Mouse (Mus musculus): Measurements from ENCODE around the gene Sik3. TPM values are rescaled to one million over a fixed set of nuclear protein-coding genes. Genes with fewer than 3 reads are reported as not detected.
"Not testable (repeated sequence)": the region's sequence is repeated elsewhere in the genome, so short reads cannot be mapped to it uniquely, and the experiment has no call there.

Sik3 gene
- polyA plus RNA-seq, 1 experiment from 2014 or later = 11.7 TPM

DNA sequence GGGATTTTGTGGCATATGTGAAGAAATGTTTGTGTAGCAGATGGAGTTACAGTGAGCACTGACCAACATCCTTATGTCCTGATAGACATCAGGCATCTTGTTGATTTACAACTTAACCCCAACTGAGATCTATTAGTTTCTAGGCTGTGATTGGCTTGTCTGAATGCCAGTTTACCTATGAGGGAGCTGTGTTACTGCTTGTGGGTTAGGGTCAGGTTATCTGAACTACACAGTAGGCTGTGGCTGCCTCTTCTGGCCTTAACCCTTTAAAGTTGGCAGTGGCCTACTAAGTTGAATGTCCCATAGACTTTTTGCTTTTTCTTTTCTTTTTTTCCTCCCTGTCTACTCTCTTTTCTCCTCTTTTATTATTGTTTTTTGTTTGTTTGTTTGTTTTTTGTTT is 98.7 kb downstream of the Sik3 start:
- no peaks in the 10 kb centered on the region for H3K27me3 ChIP-seq
- no peak overlapping the region; the same call in 1 of the 2 replicates for H3K4me2 ChIP-seq
- H3K9me3 ChIP-seq (replicated peaks) = no peaks in the 10 kb centered on the region
- H3K27ac ChIP-seq = peak overlapping the region; percentile 60
- no peak for ATAC-seq (replicated peaks; ENCODE audit: insufficient number of reproducible peaks, insufficient read depth, low FRiP score, low read depth)
- no peak overlapping the region for H3K9ac ChIP-seq
- peaks cover 45% of the 10 kb centered on the region for H3K4me1 ChIP-seq (replicated peaks)
- no peak overlapping the region for H3K4me3 ChIP-seq
- no peaks in the 10 kb centered on the region for H3K36me3 ChIP-seq

DNA sequence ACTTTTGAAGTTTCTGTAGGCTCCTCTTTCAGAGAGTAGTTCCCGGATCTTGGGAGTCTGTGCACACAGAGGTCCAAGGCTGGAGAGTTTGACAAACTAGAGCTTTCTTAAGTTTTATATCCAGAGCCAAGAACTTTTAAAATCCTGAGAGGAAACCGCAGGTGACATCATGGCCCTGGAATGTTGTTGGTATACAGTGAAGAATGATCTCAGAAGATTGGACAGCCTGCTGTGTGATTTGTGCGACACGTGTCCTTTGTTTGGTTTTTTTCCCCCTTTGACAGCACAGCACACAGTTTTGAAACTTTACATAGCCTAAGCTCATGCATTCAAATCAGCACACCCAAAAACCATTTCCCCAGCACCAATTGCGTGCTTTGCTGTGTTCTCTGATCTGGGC is 99.6 kb downstream of the Sik3 start:
- ATAC-seq (replicated peaks; ENCODE audit: insufficient number of reproducible peaks, insufficient read depth, low FRiP score, low read depth) = peak; percentile 66
- 26% methylated on average over 5 of the region's 5 CpGs for WGBS

DNA sequence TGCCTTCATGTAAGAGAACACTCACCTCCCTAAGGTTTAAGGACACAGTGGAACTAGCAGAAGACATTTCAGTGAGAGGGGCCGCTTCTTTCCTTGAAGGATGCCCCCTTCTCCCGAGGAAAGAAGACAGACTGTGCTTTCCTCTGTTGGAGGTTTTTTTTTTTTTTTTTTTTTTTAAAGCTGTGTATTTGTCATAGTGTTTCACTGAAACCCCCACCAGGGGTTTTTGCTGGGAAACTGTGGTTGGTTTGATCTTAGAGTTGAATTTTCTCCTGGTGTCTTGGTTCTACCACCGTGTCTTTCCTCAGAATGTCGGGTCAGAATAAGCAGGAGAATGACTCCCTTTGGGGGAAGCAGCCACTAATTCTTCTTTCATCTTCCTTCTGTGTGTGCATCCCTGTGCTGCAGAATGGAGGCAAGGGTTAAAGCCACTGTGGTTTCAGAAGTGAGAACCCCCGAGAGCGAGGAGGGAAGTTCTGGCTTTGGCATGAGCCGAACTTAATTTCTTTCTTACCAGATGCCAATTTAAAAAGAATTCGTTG is 106.3 kb downstream of the Sik3 start:
- no peaks in the 10 kb centered on the region for H3K27me3 ChIP-seq
- no peaks in the 10 kb centered on the region for H3K36me3 ChIP-seq
- H3K4me2 ChIP-seq = no peak overlapping the region
- peaks cover 41% of the 10 kb centered on the region for H3K4me1 ChIP-seq (replicated peaks)
- H3K4me3 ChIP-seq = no peak overlapping the region
- 86% methylated on average over 8 of the region's 8 CpGs for WGBS
- H3K9ac ChIP-seq = no peak overlapping the region
- H3K9me3 ChIP-seq (replicated peaks) = no peaks in the 10 kb centered on the region
- peak overlapping the region; percentile 78; the same call in 1 of the 2 replicates for H3K27ac ChIP-seq
- ATAC-seq (replicated peaks; ENCODE audit: insufficient number of reproducible peaks, insufficient read depth, low FRiP score, low read depth) = no peak

More for the DNA sequence above, 99.6 kb downstream of the Sik3 start:
- Histone ChIP-seq H3K9ac (no peak overlapping the region), H3K4me2 (0 out of 2 replicates have a peak overlapping the region, but pooled peaks have one; percentile 11), H3K4me3 (no peak overlapping the region), H3K36me3 (no peaks in the 10 kb centered on the region), H3K27ac (peak overlapping the region; percentile 63), H3K9me3 (replicated peaks) (no peaks in the 10 kb centered on the region), H3K27me3 (no peaks in the 10 kb centered on the region), H3K4me1 (replicated peaks) (peaks cover 45% of the 10 kb centered on the region)

DNA sequence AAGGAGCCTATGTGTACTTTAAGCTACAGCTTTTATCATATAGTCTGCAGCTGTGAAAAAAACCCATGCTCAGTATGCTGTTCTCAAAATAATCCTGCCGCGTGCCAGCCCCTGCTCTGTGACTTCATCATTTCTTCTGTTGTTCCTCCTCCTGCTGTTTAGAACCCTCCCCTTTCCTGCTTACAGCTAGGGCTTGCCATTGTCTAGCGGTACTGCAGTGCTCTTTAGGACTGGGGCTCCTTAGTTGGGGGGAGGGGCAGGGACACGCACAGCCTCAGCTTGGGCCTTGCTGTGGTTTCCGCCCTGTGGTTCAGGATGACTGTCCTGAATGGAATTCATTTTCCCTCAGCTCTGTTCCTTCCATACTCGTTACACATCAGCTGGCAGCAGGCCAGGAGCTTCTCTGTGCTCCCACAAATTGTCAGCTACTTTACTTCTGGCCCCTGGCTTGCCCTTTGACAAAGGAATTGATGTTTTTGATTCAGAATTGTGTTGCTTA is 107.4 kb downstream of the Sik3 start:
- Histone ChIP-seq H3K4me1 (replicated peaks) (peaks cover 39% of the 10 kb centered on the region), H3K4me3 (no peak overlapping the region), H3K27me3 (no peaks in the 10 kb centered on the region), H3K9me3 (replicated peaks) (no peaks in the 10 kb centered on the region), H3K9ac (no peak overlapping the region), H3K27ac (peak overlapping the region; percentile 78), H3K4me2 (0 out of 2 replicates have a peak overlapping the region, but pooled peaks have one; percentile 19), H3K36me3 (no peaks in the 10 kb centered on the region)
- peak; percentile 93 for ATAC-seq (replicated peaks; ENCODE audit: insufficient number of reproducible peaks, insufficient read depth, low FRiP score, low read depth)
- WGBS = 4% methylated on average over 6 of the region's 6 CpGs

DNA sequence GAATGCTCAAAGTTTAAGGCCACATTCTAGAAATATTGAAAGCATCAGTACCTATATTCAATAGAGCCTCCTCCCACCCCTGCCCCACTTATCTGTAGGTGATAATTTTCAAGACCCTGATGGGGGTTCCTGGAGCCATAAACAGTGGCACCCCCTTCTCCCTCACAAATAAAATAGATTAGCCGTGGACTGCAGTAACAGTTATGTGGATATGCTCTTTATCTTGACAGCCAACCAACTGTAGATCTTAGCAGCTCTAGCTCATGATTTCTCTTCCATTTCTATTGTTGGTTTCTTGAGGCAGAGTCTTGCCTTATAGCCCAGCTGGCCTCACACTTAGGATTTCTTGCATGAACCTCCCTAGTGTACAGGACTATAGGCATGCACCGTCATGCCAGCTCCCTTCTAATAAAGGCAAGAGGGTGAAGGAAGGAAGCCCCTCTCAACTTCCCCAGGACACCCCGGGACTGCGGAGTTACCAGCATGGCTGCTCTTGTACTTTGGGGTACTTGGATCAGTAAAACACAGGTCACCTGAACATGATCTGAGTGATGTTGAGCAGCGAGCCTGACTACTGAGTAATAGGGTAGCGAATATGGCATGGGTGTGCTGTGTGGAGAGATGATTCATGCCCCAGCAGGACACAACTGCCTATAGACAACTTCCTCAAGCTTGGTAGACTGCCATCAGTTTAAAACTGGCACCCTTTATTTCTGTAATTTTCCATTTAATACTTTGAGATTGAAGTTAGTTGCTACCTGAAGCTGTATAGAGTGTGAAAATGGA is 108.0 kb downstream of the Sik3 start:
- 75% methylated on average over 6 of the region's 6 CpGs for WGBS
- Histone ChIP-seq H3K27ac (peak overlapping the region; percentile 78), H3K4me3 (no peak overlapping the region), H3K9ac (no peak overlapping the region), H3K4me1 (replicated peaks) (peaks cover 33% of the 10 kb centered on the region), H3K36me3 (no peaks in the 10 kb centered on the region), H3K9me3 (replicated peaks) (no peaks in the 10 kb centered on the region), H3K27me3 (no peaks in the 10 kb centered on the region), H3K4me2 (0 out of 2 replicates have a peak overlapping the region, but pooled peaks have one; percentile 19)
- ATAC-seq (replicated peaks; ENCODE audit: insufficient number of reproducible peaks, insufficient read depth, low FRiP score, low read depth) = no peak

DNA sequence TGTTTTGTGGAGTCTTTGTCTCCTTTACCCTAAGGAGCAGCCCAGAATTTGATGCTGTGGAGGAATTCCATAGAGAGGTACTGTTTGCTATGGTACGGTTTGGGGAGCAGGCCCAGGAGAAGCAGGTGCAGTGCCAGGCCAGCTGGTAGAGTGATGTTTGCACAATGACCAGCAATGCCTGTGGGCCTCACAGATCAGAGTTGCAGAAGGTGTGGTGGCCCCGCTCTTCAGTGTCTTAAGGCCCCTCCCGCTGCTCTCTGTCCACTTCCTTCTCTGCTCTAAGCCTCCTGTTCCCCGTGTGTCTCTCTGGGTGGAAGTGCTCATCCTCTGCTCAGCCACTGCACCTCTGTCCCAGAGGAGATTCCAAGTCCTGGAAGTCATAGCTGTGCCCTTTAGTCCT is 108.9 kb downstream of the Sik3 start:
- no peak overlapping the region for H3K4me3 ChIP-seq
- no peaks in the 10 kb centered on the region for H3K36me3 ChIP-seq
- no peak overlapping the region for H3K27ac ChIP-seq
- H3K27me3 ChIP-seq = no peaks in the 10 kb centered on the region
- H3K9ac ChIP-seq = no peak overlapping the region
- 79% methylated on average over 4 of the region's 4 CpGs for WGBS
- no peak overlapping the region for H3K4me2 ChIP-seq
- peaks cover 26% of the 10 kb centered on the region for H3K4me1 ChIP-seq (replicated peaks)
- ATAC-seq (replicated peaks; ENCODE audit: insufficient number of reproducible peaks, insufficient read depth, low FRiP score, low read depth) = no peak
- H3K9me3 ChIP-seq (replicated peaks) = no peaks in the 10 kb centered on the region

DNA sequence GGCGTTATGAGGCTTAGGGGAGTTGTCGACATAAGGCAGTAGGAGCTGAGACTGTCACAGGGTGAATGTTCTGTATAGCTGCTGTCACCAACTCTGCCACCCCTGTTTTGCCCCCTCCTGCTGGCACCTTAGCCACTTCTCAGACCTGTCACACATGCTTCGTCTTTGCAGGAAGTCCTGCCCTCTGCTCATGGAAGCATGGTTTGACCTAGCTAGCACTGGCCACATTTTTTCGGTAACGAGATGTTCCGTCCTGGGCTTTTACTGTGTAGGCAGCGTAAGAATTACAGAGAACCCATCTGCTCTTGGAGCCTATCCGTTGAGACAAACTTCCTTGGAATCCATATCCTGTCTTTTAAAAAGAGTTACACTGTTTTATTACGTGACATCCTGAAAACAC is 110.1 kb downstream of the Sik3 start:
- Histone ChIP-seq H3K27ac (peak overlapping the region; percentile 62), H3K9me3 (replicated peaks) (no peaks in the 10 kb centered on the region), H3K36me3 (no peaks in the 10 kb centered on the region), H3K4me3 (no peak overlapping the region), H3K27me3 (no peaks in the 10 kb centered on the region), H3K9ac (no peak overlapping the region), H3K4me1 (replicated peaks) (peaks cover 26% of the 10 kb centered on the region), H3K4me2 (no peak overlapping the region)
- no peak for ATAC-seq (replicated peaks; ENCODE audit: insufficient number of reproducible peaks, insufficient read depth, low FRiP score, low read depth)
- 70% methylated on average over 9 of the region's 9 CpGs for WGBS

DNA sequence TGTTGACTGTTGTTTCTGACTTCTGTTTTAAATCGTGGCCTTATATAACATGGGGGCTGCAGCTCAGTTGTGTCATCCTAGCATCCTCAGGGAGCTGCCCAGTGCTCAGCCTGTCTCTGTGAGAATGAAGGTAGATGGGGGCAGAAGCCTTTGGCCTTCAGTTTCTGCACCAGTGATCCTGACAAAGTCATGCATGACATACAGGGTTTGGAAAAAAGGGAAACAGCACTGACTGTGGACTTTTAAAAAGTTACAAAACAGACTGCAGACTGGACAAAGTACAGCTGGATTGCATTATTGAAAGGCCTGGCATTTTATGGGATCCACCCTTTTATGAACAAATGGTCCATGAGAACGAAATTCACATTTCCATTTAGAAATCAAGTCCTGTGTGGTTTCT is 113.7 kb downstream of the Sik3 start:
- 87% methylated on average over 2 of the region's 2 CpGs for WGBS

DNA sequence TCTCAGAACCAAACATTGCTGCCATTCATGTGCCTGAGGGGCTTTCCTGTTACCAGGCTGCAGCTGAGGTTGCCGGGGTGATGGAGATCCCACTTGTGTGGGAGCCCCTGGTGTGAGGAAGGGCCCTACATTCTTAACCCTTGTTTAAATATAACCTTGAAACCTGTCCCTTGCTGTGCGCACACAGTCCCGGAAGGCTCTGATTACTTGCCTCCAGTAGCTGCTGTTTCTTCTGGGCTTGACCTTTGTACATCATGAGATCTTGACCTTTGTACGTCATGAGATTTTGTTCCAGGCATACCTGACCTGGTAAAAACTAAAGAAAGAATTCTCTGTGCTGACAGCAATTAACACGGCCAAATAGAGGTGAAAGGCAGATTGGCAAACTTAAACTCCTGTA is 114.7 kb downstream of the Sik3 start:
- Histone ChIP-seq H3K4me1 (replicated peaks) (peaks cover 6% of the 10 kb centered on the region; the same call in 1 of the 2 replicates), H3K4me2 (no peak overlapping the region), H3K9me3 (replicated peaks) (no peaks in the 10 kb centered on the region), H3K36me3 (no peaks in the 10 kb centered on the region), H3K4me3 (no peak overlapping the region), H3K9ac (no peak overlapping the region), H3K27me3 (no peaks in the 10 kb centered on the region), H3K27ac (no peak overlapping the region)
- 67% methylated on average over 5 of the region's 5 CpGs for WGBS
- ATAC-seq (replicated peaks; ENCODE audit: insufficient number of reproducible peaks, insufficient read depth, low FRiP score, low read depth) = no peak

More for the DNA sequence above, 113.7 kb downstream of the Sik3 start:
- Histone ChIP-seq H3K9ac (no peak overlapping the region), H3K27ac (no peak overlapping the region), H3K4me2 (no peak overlapping the region), H3K9me3 (replicated peaks) (no peaks in the 10 kb centered on the region), H3K4me1 (replicated peaks) (peaks cover 11% of the 10 kb centered on the region; the same call in 1 of the 2 replicates), H3K27me3 (no peaks in the 10 kb centered on the region), H3K4me3 (no peak overlapping the region), H3K36me3 (no peaks in the 10 kb centered on the region)
- ATAC-seq (replicated peaks; ENCODE audit: insufficient number of reproducible peaks, insufficient read depth, low FRiP score, low read depth) = no peak

DNA sequence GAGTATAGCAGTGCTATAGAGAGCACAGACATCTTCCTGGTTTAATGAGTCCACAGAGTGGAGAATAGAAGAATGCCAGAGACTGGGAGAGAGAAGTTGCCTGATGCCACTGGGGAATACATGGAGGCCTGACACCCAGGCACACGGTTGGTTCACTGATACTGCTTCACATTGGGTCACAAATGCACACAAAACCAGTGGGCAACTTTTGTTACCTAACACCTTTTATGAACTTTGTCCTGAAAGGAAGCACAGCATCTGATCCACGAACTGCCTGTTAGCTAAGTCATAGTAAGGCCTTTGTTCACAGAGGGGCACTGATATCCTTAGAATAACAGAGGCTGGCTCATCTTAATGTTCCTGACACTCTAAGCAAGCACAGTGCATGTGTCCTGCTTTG is 116.6 kb downstream of the Sik3 start:
- WGBS = 74% methylated on average over 2 of the region's 2 CpGs
- no peak for ATAC-seq (replicated peaks; ENCODE audit: insufficient number of reproducible peaks, insufficient read depth, low FRiP score, low read depth)
- H3K4me1 ChIP-seq (replicated peaks) = peaks cover 6% of the 10 kb centered on the region; the same call in 1 of the 2 replicates
- no peaks in the 10 kb centered on the region for H3K36me3 ChIP-seq
- no peak overlapping the region for H3K4me3 ChIP-seq
- H3K9me3 ChIP-seq (replicated peaks) = no peaks in the 10 kb centered on the region
- H3K4me2 ChIP-seq = no peak overlapping the region
- no peaks in the 10 kb centered on the region for H3K27me3 ChIP-seq
- H3K27ac ChIP-seq = no peak overlapping the region
- H3K9ac ChIP-seq = no peak overlapping the region

DNA sequence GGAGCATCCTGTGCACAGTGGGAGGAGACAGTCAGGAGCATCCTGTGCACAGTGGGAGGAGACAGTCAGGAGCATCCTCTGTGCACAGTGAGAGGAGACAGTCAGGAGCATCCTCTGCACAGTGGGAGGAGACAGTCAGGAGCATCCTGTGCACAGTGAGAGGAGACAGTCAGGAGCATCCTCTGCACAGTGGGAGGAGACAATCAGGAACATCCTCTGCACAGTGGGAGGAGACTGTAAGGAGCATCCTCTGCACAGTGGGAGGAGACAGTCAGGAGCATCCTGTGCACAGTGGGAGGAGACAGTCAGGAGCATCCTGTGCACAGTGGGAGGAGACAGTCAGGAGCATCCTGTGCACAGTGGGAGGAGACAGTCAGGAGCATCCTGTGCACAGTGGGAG is 120.2 kb downstream of the Sik3 start:
- not testable (repeated sequence) for H3K4me3 ChIP-seq; H3K4me2 ChIP-seq; H3K9me3 ChIP-seq (replicated peaks); H3K27ac ChIP-seq; ATAC-seq (replicated peaks; ENCODE audit: insufficient number of reproducible peaks, insufficient read depth, low FRiP score, low read depth); H3K4me1 ChIP-seq (replicated peaks); H3K36me3 ChIP-seq; H3K9ac ChIP-seq; H3K27me3 ChIP-seq
